Mouse (Mus musculus): ENCODE measurements at regions not wholly inside any gene's neighbourhood (a gene's known extent, or its start where the extent isn't known, plus 50 kb on each side); places are given as distances from the start of the nearest gene placed in this dataset.

DNA sequence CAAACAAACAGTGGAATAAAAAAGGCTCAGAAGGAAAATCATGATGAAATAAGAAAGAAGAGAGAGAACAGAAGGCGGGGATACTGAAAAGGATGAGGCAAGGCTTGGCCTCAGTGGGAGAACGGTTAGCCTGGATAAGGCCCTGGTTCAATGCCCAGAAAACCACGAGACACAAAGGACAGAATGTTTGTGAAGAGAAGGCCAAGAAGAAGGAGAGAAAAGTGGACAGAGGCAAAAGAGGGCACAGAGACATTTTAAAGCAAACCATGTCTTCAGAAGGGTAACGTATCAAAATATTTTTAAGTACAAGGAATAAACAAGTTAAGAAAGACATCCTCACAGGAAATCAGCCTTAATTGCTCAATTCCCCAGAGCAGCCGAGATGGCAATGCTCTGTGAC is 78.6 kb downstream of the Cdca7 start:
- no peak for DNase-seq (ENCODE audit: low read depth, low spot score)
- no peak for TF ChIP-seq RCOR1 (IDR thresholded peaks at IDR 0.05; ENCODE audit: low read depth, low read length)
- TF ChIP-seq E2F4 (IDR thresholded peaks at IDR 0.05; ENCODE audit: borderline replicate concordance, low read depth, low read length) = no peak
- TF ChIP-seq ZKSCAN1 (IDR thresholded peaks at IDR 0.05; ENCODE audit: low read depth, low read length) = no peak
- TF ChIP-seq BHLHE40 (IDR thresholded peaks at IDR 0.05; ENCODE audit: borderline replicate concordance, low read depth, low read length) = no peak
- TF ChIP-seq CHD1 (IDR thresholded peaks at IDR 0.05; ENCODE audit: low read depth, low read length) = no peak
- TF ChIP-seq KAT2A (conservative IDR thresholded peaks at IDR 0.05; ENCODE audit: low read depth, low read length) = no peak
- TF ChIP-seq MEF2A (IDR thresholded peaks at IDR 0.05; ENCODE audit: extremely low read depth, insufficient replicate concordance, low read depth, low read length, poor library complexity, severe bottlenecking) = no peak
- no peak for TF ChIP-seq RAD21 (IDR thresholded peaks at IDR 0.05; ENCODE audit: low read depth, low read length)
- TF ChIP-seq USF2 (IDR thresholded peaks at IDR 0.05; ENCODE audit: borderline replicate concordance in 1 of 2, insufficient read depth in 1 of 2, low read depth in 1 of 2, low read length in 2 of 2) = no peak
- TF ChIP-seq ZC3H11A (IDR thresholded peaks at IDR 0.05; ENCODE audit: low read depth, low read length) = no peak
- TF ChIP-seq HCFC1 (IDR thresholded peaks at IDR 0.05; ENCODE audit: low read depth, low read length) = no peak
- no peak for TF ChIP-seq TCF12 (IDR thresholded peaks at IDR 0.05; ENCODE audit: low read depth, low read length)
- H3K9ac ChIP-seq (ENCODE audit: control insufficient read depth, low read depth, low read length, poor library complexity, severe bottlenecking) = no peak overlapping the region

DNA sequence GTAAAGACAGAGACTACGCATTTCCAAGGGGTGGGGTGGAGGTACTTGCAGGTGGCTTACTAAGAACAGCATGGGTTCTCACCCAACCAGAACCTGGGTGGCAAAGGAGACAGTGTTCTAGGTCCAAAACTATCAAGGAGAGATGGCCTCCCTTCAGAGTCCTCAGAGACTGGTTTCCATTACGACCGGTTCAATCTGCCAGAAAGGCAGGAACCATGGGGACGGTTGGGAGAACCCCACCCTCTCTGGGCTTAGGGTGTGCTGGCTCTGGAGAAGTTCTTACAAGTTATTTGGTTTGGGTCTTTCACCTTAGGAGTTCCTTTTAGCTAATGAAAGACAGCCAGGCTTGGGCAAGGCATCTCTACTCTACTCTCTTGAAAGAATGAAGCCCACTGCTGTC is 79.2 kb downstream of the Cdca7 start:
- TF ChIP-seq GABPA (IDR thresholded peaks at IDR 0.05; ENCODE audit: low read depth, low read length) = no peak
- TF ChIP-seq JUND (IDR thresholded peaks at IDR 0.05; ENCODE audit: low read depth, low read length) = no peak
- no peak for TF ChIP-seq TBP (IDR thresholded peaks at IDR 0.05; ENCODE audit: low read depth, low read length)
- TF ChIP-seq KAT2A (conservative IDR thresholded peaks at IDR 0.05; ENCODE audit: low read depth, low read length) = no peak
- TF ChIP-seq MYB (IDR thresholded peaks at IDR 0.05; ENCODE audit: low read depth, low read length) = no peak
- no peak for TF ChIP-seq ZMIZ1 (IDR thresholded peaks at IDR 0.05; ENCODE audit: low read depth, low read length)
- TF ChIP-seq MAZ (IDR thresholded peaks at IDR 0.05; ENCODE audit: low read depth, low read length) = no peak
- no peak for TF ChIP-seq HCFC1 (IDR thresholded peaks at IDR 0.05; ENCODE audit: low read depth, low read length)
- TF ChIP-seq CHD2 (IDR thresholded peaks at IDR 0.05; ENCODE audit: low read length) = no peak
- no peak for TF ChIP-seq USF2 (IDR thresholded peaks at IDR 0.05; ENCODE audit: borderline replicate concordance in 1 of 2, insufficient read depth in 1 of 2, low read depth in 1 of 2, low read length in 2 of 2)
- H3K9ac ChIP-seq (ENCODE audit: control insufficient read depth, low read depth, low read length, poor library complexity, severe bottlenecking) = no peak overlapping the region
- no peaks in the 10 kb centered on the region for H3K79me2 ChIP-seq (ENCODE audit: control insufficient read depth, insufficient read depth, low read length, poor library complexity)
- peaks cover 11 to 19% of the 10 kb centered on the region in 2 experiments for H3K27me3 ChIP-seq (ENCODE audit: control insufficient read depth in 1 of 2, insufficient read depth in 2 of 2, low read length in 2 of 2)
- DNase-seq (ENCODE audit: low read depth, low spot score) = no peak
- H3K27ac ChIP-seq (ENCODE audit: control insufficient read depth, low read depth, low read length) = no peak overlapping the region
- no peaks in the 10 kb centered on the region for H3K4me1 ChIP-seq (ENCODE audit: control insufficient read depth in 1 of 2, insufficient read depth in 2 of 2, low read length in 2 of 2)
- no peaks in the 10 kb centered on the region for H3K9me3 ChIP-seq (replicated peaks; ENCODE audit: insufficient read depth, low read length)
- no peaks in the 10 kb centered on the region for H3K36me3 ChIP-seq (ENCODE audit: control insufficient read depth in 1 of 2, insufficient read depth in 2 of 2, low read length in 2 of 2)
- H3K4me3 ChIP-seq (ENCODE audit: control insufficient read depth in 1 of 2, insufficient read depth in 1 of 2, low read depth in 2 of 2, low read length in 2 of 2) = no peak overlapping the region

More for the DNA sequence above, 78.6 kb downstream of the Cdca7 start:
- Histone ChIP-seq H3K9me3 (replicated peaks; ENCODE audit: insufficient read depth, low read length) (no peaks in the 10 kb centered on the region), H3K36me3 (ENCODE audit: control insufficient read depth in 1 of 2, insufficient read depth in 2 of 2, low read length in 2 of 2) (no peaks in the 10 kb centered on the region), H3K4me1 (ENCODE audit: control insufficient read depth in 1 of 2, insufficient read depth in 2 of 2, low read length in 2 of 2) (no peaks in the 10 kb centered on the region), H3K27ac (ENCODE audit: control insufficient read depth, low read depth, low read length) (no peak overlapping the region), H3K79me2 (ENCODE audit: control insufficient read depth, insufficient read depth, low read length, poor library complexity) (no peaks in the 10 kb centered on the region), H3K27me3 (ENCODE audit: control insufficient read depth in 1 of 2, insufficient read depth in 2 of 2, low read length in 2 of 2) (peaks cover 11 to 19% of the 10 kb centered on the region in 2 experiments), H3K4me3 (ENCODE audit: control insufficient read depth in 1 of 2, insufficient read depth in 1 of 2, low read depth in 2 of 2, low read length in 2 of 2) (no peak overlapping the region)

Data from MEL (cell line).